Mouse (Mus musculus): ENCODE results near the gene Grm1. TPM values are rescaled to one million over a fixed set of nuclear protein-coding genes. Genes with fewer than 3 reads are reported as not detected.

The Grm1 gene
- under 0.01 TPM in 1 of 2 replicates, not detected in the other for polyA plus RNA-seq (2012; rRNA removed)

DNA sequence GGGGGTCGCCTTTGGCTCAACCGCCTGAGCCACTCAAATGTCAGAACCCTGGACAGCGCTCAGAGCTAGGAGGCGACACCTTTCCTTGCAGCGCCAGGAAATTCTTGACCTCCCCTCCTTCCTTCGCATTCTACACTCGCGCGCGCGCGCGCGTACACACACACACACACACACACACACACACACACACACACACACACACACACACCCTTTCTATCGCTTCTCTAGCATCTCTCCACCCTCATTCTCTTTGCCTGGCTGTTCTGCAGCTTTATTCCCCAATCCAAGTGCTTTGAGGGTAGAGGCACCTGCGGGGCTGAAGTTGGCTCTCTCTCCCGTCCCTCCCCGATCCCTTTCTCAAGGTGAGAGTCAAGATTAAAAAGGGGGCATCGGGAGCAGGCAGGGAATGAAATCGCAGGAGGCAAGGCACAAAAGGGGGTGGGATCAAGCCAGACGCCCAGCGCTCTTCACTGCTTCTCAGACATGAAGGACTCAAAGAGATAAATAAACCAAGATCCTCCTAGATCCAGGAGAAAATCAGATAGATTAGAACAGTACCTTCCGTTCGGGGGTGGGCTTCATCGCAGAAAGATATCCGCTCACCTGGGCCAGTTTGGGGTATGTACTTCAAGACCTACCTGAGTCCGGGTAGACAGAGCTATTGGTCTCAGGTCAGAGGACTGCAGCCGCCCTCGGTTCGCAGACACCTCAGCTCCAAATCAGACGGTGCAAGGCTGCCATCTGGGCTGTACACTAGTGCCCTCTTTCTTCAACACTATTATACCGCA, at the start of gene Grm1:
TSS of gene Grm1 (minus strand) at position 746 of the 788 bp plus-strand sequence.

DNA sequence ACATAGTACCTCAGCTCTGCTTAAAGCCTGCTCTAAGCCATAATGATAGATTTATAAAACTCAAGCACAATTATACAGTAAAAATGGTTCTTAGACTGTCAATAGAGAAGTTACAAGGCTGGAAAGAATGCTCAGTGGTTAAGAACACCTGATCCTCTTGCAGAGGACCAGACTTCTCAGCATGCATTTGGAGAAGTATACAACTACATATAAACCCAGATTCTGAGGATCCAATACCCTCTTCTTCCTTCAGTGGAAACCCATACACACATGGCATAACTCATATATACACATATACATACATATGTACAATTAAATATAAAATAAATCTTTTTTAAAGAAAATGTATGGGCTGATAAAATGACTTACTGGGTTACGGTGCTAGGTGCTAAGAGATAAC, 401.1 kb downstream of the Grm1 start, which contains the start of gene Gm10944:
TSS of gene Gm10944 (plus strand) at position 301 of the 400 bp plus-strand sequence.

Other genes starting within 250 kb of the Grm1 start
- 2.8 and 3.2 TPM in 2 replicates for gene Shprh, start 67.1 kb upstream of the Grm1 start, polyA plus RNA-seq (2012; rRNA removed)
- gene Fbxo30, start 199.0 kb upstream of the Grm1 start, polyA plus RNA-seq (2012; rRNA removed), result 13.5 and 16.8 TPM in 2 replicates